Mouse (Mus musculus) stomach, embryonic 15.5 days (tissue): ENCODE measurements at regions not wholly inside any gene's neighbourhood (a gene's known extent, or its start where the extent isn't known, plus 50 kb on each side); places are given as distances from the start of the nearest gene placed in this dataset.

ENCODE experiments used
- ATAC-seq: fragments of 200-750 bp; cut with Nextera tagmentation; 2 replicates; pipeline ENCODE4 v1.8.0; 2017; ENCODE audit warnings: low read depth, moderate number of reproducible peaks, moderate TSS enrichment; ENCODE audit not compliant: insufficient read depth, low FRiP score
- H3K27ac ChIP-seq: fragments of 300-500 bp; sonication (generic); 2 replicates; pipeline ENCODE4 v1.5.1; 2015; ENCODE audit warnings: mild to moderate bottlenecking, inconsistent platforms
- H3K27me3 ChIP-seq: fragments of 300-500 bp; sonication (generic); replicated peaks from 2 replicates; pipeline ENCODE4 v1.6.1; 2015; ENCODE audit warnings: inconsistent platforms
- H3K36me3 ChIP-seq: fragments of 300-500 bp; sonication (generic); 2 replicates; pipeline ENCODE4 v1.6.1; 2015; ENCODE audit warnings: inconsistent platforms
- H3K4me1 ChIP-seq: fragments of 300-500 bp; sonication (generic); 2 replicates; pipeline ENCODE4 v1.6.1; 2015; ENCODE audit warnings: inconsistent platforms
- H3K4me2 ChIP-seq: fragments of 300-500 bp; sonication (generic); 2 replicates; pipeline ENCODE4 v1.6.1; 2015; ENCODE audit warnings: mild to moderate bottlenecking, inconsistent platforms
- H3K4me3 ChIP-seq: fragments of 300-500 bp; sonication (generic); replicated peaks from 2 replicates; pipeline ENCODE4 v1.5.1; 2015; ENCODE audit warnings: inconsistent platforms
- H3K9ac ChIP-seq: fragments of 300-500 bp; sonication (generic); 2 replicates; pipeline ENCODE4 v1.6.1; 2015; ENCODE audit warnings: inconsistent platforms
- H3K9me3 ChIP-seq: fragments of 300-500 bp; sonication (generic); 2 replicates; pipeline ENCODE4 v1.6.1; 2016; ENCODE audit warnings: inconsistent platforms
- WGBS: fragments of 180-500 bp; shearing (Covaris S2); methylation state at CpG from one replicate; pipeline ENCODE4 v1.1.7; 2015; 5-methylcytosine and 5-hydroxymethylcytosine counted together

DNA sequence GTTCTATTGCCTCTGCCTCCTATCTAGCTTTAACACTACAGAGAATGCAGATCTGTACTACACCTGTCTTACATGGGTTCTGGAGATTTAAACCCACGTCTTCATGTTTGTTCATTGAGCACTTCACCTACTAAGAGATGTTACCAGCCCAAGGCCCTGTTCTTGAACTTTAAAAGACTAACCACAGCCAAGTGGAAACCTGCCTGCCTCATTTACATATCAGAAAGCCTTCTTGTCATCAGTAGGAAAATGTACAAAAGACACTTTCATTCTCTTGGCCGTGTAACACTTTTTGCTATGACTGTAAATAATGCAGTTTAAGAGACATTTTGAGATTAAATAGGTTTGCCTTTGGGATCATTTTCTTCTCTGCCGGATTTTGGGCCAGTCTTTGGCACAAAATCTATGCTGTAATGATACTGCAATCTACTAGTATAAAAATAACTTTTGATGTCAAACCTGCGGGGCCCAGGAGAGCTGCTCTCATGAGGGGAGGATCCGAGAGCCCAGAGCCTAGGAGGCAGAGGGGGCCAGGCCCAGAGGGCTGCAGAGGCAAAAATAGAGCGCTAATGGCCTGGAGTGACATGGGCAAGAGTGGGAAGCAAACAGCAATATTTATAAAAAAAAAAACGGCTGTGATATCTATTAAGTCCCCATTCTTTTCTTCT, 318.4 kb upstream of the Myo3a start:
- Histone ChIP-seq H3K4me1 (no peaks in the 10 kb centered on the region), H3K9me3 (no peaks in the 10 kb centered on the region), H3K4me2 (peak overlapping the region; percentile 44), H3K9ac (no peak overlapping the region), H3K27ac (no peak overlapping the region), H3K36me3 (no peaks in the 10 kb centered on the region), H3K27me3 (no peaks in the 10 kb centered on the region), H3K4me3 (peak overlapping the region; percentile 27)
- 52% methylated on average over 7 of the region's 7 CpGs for WGBS
- no peak for ATAC-seq

DNA sequence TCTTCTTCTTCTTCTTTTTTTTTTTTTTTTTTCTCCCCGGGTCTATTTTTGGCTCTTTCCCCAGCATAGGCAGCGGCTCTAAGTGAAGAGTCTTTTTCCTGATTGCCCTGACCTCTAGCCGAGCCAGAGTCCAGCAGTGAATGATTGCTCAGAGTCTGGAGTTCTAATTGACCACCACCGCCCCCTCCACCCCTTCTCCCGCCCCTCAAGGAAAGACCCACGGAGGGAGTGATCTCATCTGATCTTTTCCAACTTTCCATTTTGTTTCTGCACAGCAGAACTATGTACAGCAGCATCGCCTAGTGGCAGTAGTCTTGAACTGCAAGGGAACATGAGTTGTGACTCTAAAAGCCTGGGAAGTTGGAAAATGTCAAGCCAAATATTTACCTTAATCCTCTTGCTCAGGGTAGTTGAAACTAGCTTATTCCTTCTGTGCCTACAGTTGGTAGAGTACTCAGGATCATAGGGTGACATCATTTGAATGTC, 317.8 kb upstream of the Myo3a start:
- WGBS: 9% methylated on average over 7 of the region's 7 CpGs
- peak overlapping the region; percentile 27 for H3K4me3 ChIP-seq
- ATAC-seq: no peak
- H3K4me2 ChIP-seq: peak overlapping the region; percentile 44
- no peaks in the 10 kb centered on the region for H3K27me3 ChIP-seq
- H3K9me3 ChIP-seq: no peaks in the 10 kb centered on the region
- no peak overlapping the region for H3K9ac ChIP-seq
- H3K27ac ChIP-seq: no peak overlapping the region
- H3K4me1 ChIP-seq: no peaks in the 10 kb centered on the region
- H3K36me3 ChIP-seq: no peaks in the 10 kb centered on the region

DNA sequence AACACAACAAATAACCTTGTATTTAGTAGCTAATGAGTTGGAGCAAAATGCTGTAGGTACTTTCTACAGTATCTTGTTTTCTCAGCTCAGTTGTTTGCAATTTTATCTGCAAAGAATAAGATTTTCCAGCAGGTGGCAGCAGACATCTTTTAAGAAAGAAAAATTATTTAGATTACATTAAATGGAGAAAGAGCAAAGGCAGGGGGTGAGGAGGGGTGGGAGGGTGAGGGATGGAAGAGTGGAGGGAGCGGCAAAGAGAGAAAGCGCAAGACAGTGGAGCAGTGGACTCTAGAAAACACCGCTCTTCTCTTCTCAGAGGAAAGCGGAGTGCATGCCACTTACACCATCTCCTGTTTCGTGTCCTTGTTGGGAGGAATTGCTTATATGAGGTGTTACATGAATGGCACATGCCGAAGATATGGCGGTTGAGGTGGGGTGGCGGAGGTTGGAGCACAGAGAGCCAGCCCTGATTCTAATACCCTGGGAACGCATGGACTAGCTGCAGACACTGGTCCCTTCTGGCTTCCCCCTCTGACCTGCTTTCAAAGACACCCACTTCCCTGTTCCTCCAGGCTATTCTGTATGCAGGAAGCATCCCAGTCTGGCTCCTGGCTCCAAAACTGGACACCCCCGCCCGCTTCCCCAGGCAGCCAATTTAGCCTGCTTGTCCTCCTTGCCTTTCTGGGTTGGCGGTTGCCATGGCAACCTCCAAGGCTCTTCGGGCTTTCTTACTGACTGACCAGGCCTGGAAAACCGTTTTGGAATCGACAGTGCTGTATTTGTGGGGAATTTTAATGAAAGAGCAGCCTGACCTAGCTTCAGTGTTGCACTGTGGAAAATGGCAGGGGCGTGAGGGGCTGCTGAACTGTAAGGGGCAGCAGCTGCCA, 309.3 kb upstream of the Myo3a start:
- H3K9me3 ChIP-seq: no peaks in the 10 kb centered on the region
- WGBS: 22% methylated on average over 16 of the region's 16 CpGs
- H3K27me3 ChIP-seq: no peaks in the 10 kb centered on the region
- H3K9ac ChIP-seq: no peak overlapping the region
- 0 out of 2 replicates have a peak, but pooled peaks cover 4% of the 10 kb centered on the region for H3K4me1 ChIP-seq
- no peak for ATAC-seq
- no peaks in the 10 kb centered on the region for H3K36me3 ChIP-seq
- H3K4me2 ChIP-seq: peak overlapping the region; percentile 54
- peak overlapping the region; percentile 28 for H3K4me3 ChIP-seq
- H3K27ac ChIP-seq: no peak overlapping the region

DNA sequence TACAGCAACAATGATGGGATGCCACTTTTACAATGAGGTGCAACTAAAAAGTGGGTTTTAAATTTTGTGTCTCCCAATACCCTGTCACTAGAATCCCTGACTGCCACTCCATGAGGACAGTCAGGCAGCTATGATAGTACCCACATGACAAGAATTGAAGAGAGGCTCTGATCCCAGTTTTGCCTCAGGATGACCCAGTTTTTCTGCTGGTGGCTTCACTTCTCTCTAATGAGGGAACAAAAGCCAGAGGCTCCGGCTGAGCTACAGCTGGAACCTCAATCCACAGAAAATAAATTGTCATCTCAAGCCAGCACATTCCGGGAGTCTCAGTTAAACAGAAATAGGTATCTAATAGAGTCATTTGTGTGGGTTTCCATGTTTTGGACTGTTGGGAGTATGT, 308.2 kb upstream of the Myo3a start:
- 72% methylated on average over 2 of the region's 2 CpGs for WGBS
- H3K9ac ChIP-seq: no peak overlapping the region
- H3K36me3 ChIP-seq: no peaks in the 10 kb centered on the region
- H3K9me3 ChIP-seq: no peaks in the 10 kb centered on the region
- H3K4me2 ChIP-seq: no peak overlapping the region
- no peaks in the 10 kb centered on the region for H3K27me3 ChIP-seq
- no peak overlapping the region for H3K27ac ChIP-seq
- no peak overlapping the region for H3K4me3 ChIP-seq
- 0 out of 2 replicates have a peak, but pooled peaks cover 4% of the 10 kb centered on the region for H3K4me1 ChIP-seq
- no peak for ATAC-seq

DNA sequence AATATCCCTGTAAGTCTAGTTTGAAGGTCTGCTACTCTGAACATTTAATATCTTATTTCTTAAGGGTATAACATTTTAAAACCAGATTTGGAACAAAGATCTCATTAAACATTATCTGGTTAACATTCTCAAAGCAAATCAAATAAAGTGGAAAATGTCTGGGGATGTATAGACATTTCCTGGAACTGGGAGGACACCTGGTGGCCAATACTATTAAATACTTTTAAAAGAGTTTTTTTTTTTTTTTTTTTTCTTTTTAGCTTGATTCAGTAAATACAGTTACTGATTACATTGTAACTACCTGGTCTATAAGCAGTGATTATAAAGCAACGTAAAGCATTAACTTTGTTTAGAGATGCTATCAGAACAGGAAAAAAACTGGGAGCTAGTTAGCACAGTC, 299.6 kb upstream of the Myo3a start:
- H3K36me3 ChIP-seq: no peaks in the 10 kb centered on the region
- WGBS: 18% methylated on average over 1 of the region's 1 CpGs
- no peaks in the 10 kb centered on the region for H3K9me3 ChIP-seq
- no peak overlapping the region for H3K9ac ChIP-seq
- H3K4me2 ChIP-seq: no peak overlapping the region
- H3K4me3 ChIP-seq: no peak overlapping the region
- no peak for ATAC-seq
- H3K4me1 ChIP-seq: no peaks in the 10 kb centered on the region
- no peaks in the 10 kb centered on the region for H3K27me3 ChIP-seq
- no peak overlapping the region for H3K27ac ChIP-seq

DNA sequence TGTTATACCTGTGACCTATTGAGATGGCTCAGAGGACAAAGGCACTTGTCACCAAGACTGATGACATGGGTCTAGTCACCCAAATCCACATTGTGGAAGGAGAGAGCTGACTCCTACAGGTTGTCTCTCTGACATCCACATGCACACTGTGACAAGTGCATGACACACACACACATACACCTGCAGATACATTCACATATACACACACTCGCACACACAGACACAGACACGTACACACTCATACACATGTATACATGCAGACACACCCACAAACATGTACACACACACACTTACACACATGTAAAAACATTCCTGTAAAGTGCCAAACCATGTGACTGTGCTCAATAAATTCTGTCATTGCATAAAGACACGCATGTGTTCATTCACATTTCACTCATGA, 287.3 kb upstream of the Myo3a start:
- no peak overlapping the region for H3K4me2 ChIP-seq
- H3K27ac ChIP-seq: no peak overlapping the region
- no peak overlapping the region for H3K9ac ChIP-seq
- H3K36me3 ChIP-seq: no peaks in the 10 kb centered on the region
- H3K4me1 ChIP-seq: no peaks in the 10 kb centered on the region
- H3K9me3 ChIP-seq: no peaks in the 10 kb centered on the region
- no peaks in the 10 kb centered on the region for H3K27me3 ChIP-seq
- H3K4me3 ChIP-seq: no peak overlapping the region
- WGBS: 82% methylated on average over 3 of the region's 3 CpGs
- ATAC-seq: no peak

DNA sequence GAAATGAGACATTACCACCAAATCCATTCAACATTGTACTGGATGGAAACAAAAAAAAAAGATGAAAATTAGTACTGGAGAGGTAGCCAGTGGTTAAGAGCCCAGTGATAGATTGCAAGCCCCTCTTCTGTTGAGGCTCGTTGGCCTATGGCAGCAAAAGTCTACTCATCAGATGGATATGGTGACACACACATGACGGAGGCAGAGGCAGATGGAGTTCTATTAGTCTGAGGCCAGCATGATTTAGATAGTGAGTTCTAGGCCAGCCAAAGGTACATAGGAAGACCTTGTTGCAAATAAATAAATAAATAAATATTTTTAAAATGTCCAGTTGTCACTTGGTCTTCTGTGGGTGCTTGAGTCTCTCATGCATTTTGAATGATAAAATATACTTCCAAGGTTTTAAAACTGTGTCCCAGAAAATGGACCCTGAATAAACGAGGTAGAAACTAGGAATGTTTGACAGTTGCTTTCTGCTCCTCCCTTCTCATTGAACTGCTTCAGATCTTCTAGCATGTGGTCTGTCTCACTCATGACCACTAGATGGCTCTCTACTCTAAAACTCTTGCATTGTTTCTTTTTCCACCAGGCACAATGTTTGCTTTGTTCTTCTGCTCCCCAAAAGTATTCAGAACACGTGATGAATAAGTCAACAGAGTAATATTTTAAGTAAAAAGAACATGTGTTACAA, 286.4 kb upstream of the Myo3a start:
- H3K9me3 ChIP-seq: no peaks in the 10 kb centered on the region
- H3K4me3 ChIP-seq: no peak overlapping the region
- H3K27me3 ChIP-seq: no peaks in the 10 kb centered on the region
- no peak overlapping the region for H3K9ac ChIP-seq
- ATAC-seq: peak; percentile 39; the same call in 1 of the 2 replicates
- no peak overlapping the region for H3K27ac ChIP-seq
- no peaks in the 10 kb centered on the region for H3K4me1 ChIP-seq
- H3K4me2 ChIP-seq: no peak overlapping the region
- 47% methylated on average over 4 of the region's 4 CpGs for WGBS
- H3K36me3 ChIP-seq: no peaks in the 10 kb centered on the region

DNA sequence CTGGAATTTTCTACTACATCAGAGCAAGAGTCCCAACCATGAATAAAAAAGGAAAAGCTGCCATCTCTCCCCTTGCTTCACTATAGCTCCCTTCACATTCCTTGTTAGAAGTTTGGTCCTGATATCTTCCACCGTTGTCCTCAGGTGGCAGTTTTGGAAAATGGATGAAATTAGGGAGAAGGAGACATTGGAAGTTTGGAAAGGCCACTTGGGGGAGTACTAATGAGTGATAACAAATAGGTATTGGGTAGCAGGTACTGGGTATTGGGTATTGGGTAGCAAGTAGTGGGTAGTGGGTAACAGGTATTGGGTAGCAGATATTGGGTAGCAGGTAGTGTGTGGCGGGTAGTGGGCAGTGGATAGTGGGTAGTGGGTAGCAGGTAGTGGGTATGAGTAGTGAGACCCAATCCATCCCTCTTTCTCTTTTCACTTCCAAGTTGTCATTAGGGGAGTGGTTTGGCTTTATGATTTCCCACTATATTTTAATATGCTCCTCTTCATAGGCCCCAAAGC, 285.8 kb upstream of the Myo3a start:
- no peak overlapping the region for H3K27ac ChIP-seq
- H3K4me2 ChIP-seq: no peak overlapping the region
- ATAC-seq: no peak
- no peaks in the 10 kb centered on the region for H3K27me3 ChIP-seq
- H3K9ac ChIP-seq: no peak overlapping the region
- no peaks in the 10 kb centered on the region for H3K9me3 ChIP-seq
- 72% methylated on average over 2 of the region's 2 CpGs for WGBS
- no peaks in the 10 kb centered on the region for H3K4me1 ChIP-seq
- no peak overlapping the region for H3K4me3 ChIP-seq
- no peaks in the 10 kb centered on the region for H3K36me3 ChIP-seq

DNA sequence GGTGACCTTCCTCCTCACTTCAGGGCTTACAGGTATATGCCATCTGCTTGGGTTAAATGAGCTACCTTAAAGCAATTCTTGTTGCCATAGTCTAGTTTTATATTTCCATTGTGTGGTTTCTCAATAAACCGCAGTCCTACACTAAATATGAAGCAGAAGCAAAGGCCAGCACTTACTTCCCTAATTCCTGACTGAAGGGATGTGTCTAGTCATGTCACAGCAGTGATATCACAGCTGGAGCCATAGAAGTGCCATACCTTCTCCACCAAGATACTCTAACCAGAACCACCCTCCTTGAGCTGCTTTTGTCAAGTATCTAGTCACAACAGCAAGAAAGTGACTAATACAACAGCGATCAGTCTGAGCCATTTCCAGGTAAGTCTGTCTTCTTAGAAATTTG, 283.6 kb upstream of the Myo3a start:
- no peaks in the 10 kb centered on the region for H3K4me1 ChIP-seq
- no peak for ATAC-seq

DNA sequence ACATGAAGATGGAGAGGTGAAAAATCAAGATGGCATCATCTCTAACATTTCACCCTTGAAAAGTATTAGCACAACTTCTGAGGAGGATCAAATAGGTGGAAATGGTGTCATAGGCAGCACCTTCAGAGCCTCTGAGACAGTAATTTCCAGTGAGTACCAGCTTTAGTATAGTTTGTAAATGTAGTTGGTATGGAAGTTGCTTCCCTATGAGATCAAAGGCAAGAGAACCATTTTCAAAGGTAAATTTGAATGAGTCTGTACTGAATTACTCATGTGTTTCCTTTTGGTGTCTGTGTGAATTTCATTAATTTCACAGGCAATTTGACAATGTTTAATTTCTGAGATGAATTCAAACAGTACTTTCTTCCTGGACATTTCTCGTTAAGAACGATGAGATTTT, 280.8 kb upstream of the Myo3a start:
- Histone ChIP-seq H3K4me2 (no peak overlapping the region), H3K9me3 (no peaks in the 10 kb centered on the region), H3K4me3 (no peak overlapping the region), H3K27ac (no peak overlapping the region), H3K36me3 (no peaks in the 10 kb centered on the region), H3K9ac (no peak overlapping the region), H3K4me1 (no peaks in the 10 kb centered on the region), H3K27me3 (no peaks in the 10 kb centered on the region)
- WGBS: 94% methylated on average over 2 of the region's 2 CpGs
- ATAC-seq: no peak

More for the DNA sequence above, 283.6 kb upstream of the Myo3a start:
- Histone ChIP-seq H3K9ac (no peak overlapping the region), H3K4me3 (no peak overlapping the region), H3K4me2 (no peak overlapping the region), H3K27me3 (no peaks in the 10 kb centered on the region), H3K27ac (no peak overlapping the region), H3K36me3 (no peaks in the 10 kb centered on the region), H3K9me3 (no peaks in the 10 kb centered on the region)
- 91% methylated on average over 2 of the region's 2 CpGs for WGBS

DNA sequence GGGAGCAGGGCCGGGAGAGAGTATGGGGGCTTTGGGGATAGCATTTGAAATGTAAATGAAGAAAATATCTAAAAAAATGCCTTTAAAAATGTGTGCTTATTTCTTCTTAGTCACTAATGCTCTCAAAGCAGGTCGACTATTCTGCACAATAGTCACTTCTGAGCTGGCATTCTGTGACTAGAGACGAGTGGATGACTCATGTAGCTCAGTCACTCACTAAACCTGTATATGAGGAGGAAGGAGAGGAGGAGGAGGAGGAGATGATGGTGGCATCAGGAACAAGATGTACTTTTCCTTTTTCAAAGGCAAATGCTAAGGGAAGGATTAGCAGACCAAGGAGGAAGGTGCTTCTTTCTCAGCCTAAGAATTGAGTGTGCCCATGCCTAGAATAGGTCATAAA, 276.0 kb upstream of the Myo3a start:
- no peak overlapping the region for H3K4me3 ChIP-seq
- no peak for ATAC-seq
- H3K27ac ChIP-seq: no peak overlapping the region
- H3K36me3 ChIP-seq: no peaks in the 10 kb centered on the region
- H3K4me1 ChIP-seq: no peaks in the 10 kb centered on the region
- no peaks in the 10 kb centered on the region for H3K9me3 ChIP-seq
- H3K4me2 ChIP-seq: no peak overlapping the region
- no peaks in the 10 kb centered on the region for H3K27me3 ChIP-seq
- H3K9ac ChIP-seq: no peak overlapping the region
- 65% methylated on average over 3 of the region's 3 CpGs for WGBS
